Mouse (Mus musculus) hindbrain, embryonic 12.5 days (tissue): ENCODE measurements around the gene Ppip5k2. TPM values are rescaled to one million over a fixed set of nuclear protein-coding genes. Genes with fewer than 3 reads are reported as not detected.
"Not testable (repeated sequence)": the region's sequence is repeated elsewhere in the genome, so short reads cannot be mapped to it uniquely, and the experiment has no call there.

Experiments used
- ATAC-seq: fragments of 200-750 bp; cut with Nextera tagmentation; 2 replicates; pipeline ENCODE4 v1.8.0; 2017; ENCODE audit warnings: moderate TSS enrichment; ENCODE audit not compliant: low FRiP score
- H3K27ac ChIP-seq: fragments of 300-500 bp; sonication (generic); 2 replicates; pipeline ENCODE4 v1.5.1; 2016; ENCODE audit warnings: mild to moderate bottlenecking
- H3K27me3 ChIP-seq: fragments of 300-500 bp; sonication (generic); 2 replicates; pipeline ENCODE4 v1.6.1; 2016; ENCODE audit warnings: mild to moderate bottlenecking
- H3K36me3 ChIP-seq: fragments of 300-500 bp; sonication (generic); 2 replicates; pipeline ENCODE4 v1.6.1; 2016; ENCODE audit warnings: mild to moderate bottlenecking
- H3K4me1 ChIP-seq: fragments of 300-500 bp; sonication (generic); 2 replicates; pipeline ENCODE4 v1.6.1; 2016
- H3K4me2 ChIP-seq: fragments of 300-500 bp; sonication (generic); replicated peaks from 2 replicates; pipeline ENCODE4 v1.6.1; 2016; ENCODE audit warnings: mild to moderate bottlenecking
- H3K4me3 ChIP-seq: fragments of 300-500 bp; sonication (generic); 2 replicates; pipeline ENCODE4 v1.5.1; 2016; ENCODE audit warnings: mild to moderate bottlenecking
- H3K9ac ChIP-seq: fragments of 300-500 bp; sonication (generic); 2 replicates; pipeline ENCODE4 v1.6.1; 2016; ENCODE audit warnings: mild to moderate bottlenecking, moderate library complexity
- H3K9me3 ChIP-seq: fragments of 300-500 bp; sonication (generic); replicated peaks from 2 replicates; pipeline ENCODE4 v1.6.1; 2016; ENCODE audit warnings: mild to moderate bottlenecking
- WGBS: fragments of 180-500 bp; shearing (Covaris S2); methylation state at CpG from one replicate; pipeline ENCODE4 v1.1.7; 2016; 5-methylcytosine and 5-hydroxymethylcytosine counted together
- polyA plus RNA-seq: library from polyadenylated mRNA; unstranded; fragments of >200 nt; fragmentation: Nextera tagmentation; extraction: Ambion mirVana; gene quantifications from 2 replicates; pipeline ENCODE4 v1.2.1, GENCODE M21; 2016

Ppip5k2 gene
- polyA plus RNA-seq, 1 experiment from 2014 or later: 64.8 TPM

DNA sequence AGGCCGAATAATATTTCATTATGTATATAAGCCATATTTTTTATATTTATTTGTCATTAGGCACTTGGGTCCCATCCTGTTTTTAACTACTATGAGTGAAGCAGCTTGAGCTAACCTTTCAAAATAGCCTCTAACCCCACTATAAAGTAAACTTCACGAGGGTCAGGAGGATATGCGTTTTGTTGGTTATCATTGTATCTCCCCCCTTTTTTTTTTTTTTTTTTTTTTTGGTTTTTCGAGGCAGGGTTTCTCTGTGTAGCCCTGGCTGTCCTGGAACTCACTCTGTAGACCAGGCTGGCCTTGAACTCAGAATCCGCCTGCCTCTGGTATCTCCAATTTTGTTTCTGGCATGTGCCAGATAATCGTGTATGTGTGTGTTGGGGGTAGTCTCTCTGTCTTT, 3.2 kb upstream of the Ppip5k2 start:
- H3K9ac ChIP-seq: no peak overlapping the region
- no peak overlapping the region for H3K4me3 ChIP-seq
- no peak overlapping the region for H3K27ac ChIP-seq
- no peak overlapping the region for H3K4me2 ChIP-seq
- no peaks in the 10 kb centered on the region for H3K9me3 ChIP-seq
- no peaks in the 10 kb centered on the region for H3K36me3 ChIP-seq
- WGBS: 90% methylated on average over 6 of the region's 6 CpGs
- H3K27me3 ChIP-seq: no peaks in the 10 kb centered on the region
- ATAC-seq: no peak
- H3K4me1 ChIP-seq: peaks cover 7% of the 10 kb centered on the region

DNA sequence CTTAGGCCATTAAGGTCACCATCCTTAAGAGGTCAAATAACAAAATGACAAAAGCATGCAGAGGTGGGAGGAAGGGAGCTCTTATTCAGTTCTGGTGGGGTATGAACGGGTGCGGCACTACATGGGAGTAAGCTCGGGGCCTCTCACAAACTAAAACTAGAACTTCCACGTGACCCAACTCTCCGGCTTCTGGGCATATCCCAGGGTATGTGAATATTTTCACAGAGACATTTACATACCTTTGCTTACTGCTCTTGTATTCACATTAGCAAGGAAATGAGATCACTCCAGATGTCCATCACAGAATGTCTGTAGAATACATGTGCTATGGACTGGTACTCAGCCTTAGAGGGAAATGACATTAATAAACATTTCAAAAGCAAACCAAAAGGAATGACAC, 1.5 kb upstream of the Ppip5k2 start:
- no peak for ATAC-seq
- H3K9me3 ChIP-seq: no peaks in the 10 kb centered on the region
- no peak overlapping the region for H3K4me2 ChIP-seq
- 92% methylated on average over 5 of the region's 5 CpGs for WGBS
- no peak overlapping the region for H3K9ac ChIP-seq
- peaks cover 19% of the 10 kb centered on the region for H3K4me1 ChIP-seq
- no peaks in the 10 kb centered on the region for H3K27me3 ChIP-seq
- H3K4me3 ChIP-seq: no peak overlapping the region
- H3K36me3 ChIP-seq: no peaks in the 10 kb centered on the region
- no peak overlapping the region for H3K27ac ChIP-seq

DNA sequence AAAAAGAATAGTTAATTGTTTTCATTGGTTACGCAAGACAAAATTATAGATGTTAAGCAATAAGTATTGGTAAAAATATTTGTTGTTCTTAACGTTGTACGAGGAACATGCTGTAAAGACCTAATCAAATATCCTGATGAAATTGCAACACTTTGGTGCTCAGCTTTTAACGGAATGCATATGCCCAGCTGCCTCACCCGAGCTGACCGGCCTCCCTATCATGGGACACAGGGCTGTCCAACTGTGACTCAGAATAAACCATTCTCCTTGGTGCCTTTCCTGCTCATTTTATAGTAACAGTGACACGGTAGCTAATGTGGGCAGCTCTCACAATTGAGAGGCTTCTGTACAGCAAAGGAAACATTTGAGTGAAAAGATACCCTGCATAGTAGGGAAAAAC, 907 bp upstream of the Ppip5k2 start:
- Histone ChIP-seq H3K27ac (no peak overlapping the region), H3K9me3 (no peaks in the 10 kb centered on the region), H3K9ac (no peak overlapping the region), H3K27me3 (no peaks in the 10 kb centered on the region), H3K4me2 (peak overlapping the region; percentile 60), H3K4me1 (peaks cover 19% of the 10 kb centered on the region), H3K36me3 (no peaks in the 10 kb centered on the region), H3K4me3 (no peak overlapping the region)
- WGBS: 72% methylated on average over 7 of the region's 7 CpGs
- no peak for ATAC-seq

DNA sequence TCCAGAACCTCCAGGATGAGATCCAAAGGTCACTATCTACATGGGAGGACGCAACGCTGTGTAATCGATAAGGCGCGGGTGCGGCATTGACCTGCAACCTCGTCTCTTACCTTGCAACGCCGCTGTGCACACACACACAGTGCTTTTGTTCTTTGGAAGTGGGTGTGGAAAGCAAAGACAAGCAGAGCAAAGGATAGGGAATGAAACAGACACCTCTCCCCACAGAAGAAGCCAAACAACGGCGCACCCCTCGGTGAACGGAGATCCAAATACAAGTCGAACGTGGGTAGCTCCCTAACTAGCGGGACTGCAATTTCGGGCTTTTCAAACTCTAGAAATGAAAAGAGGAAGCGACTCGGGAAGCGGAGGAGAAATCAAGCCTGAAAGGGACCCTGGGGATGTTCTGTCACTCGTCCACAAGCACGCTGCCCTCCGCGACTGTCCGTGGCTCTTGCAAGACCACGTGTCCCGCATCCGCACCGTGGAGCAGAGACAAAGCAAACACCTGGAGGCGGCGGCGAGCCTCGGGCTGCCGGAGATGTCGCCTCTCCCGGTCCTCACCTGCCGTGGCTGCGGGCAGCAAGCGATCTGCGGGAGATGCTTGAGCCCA, 812 bp downstream of the Ppip5k2 start:
- peak overlapping the region; percentile 87 for H3K27ac ChIP-seq
- H3K9ac ChIP-seq: peak overlapping the region; percentile 92
- peaks cover 19% of the 10 kb centered on the region for H3K4me1 ChIP-seq
- under 1% methylated on average over 40 of the region's 40 CpGs for WGBS
- peak overlapping the region; percentile 66 for H3K4me2 ChIP-seq
- H3K27me3 ChIP-seq: no peaks in the 10 kb centered on the region
- H3K4me3 ChIP-seq: peak overlapping the region; percentile 85
- no peaks in the 10 kb centered on the region for H3K36me3 ChIP-seq
- H3K9me3 ChIP-seq: no peaks in the 10 kb centered on the region
- ATAC-seq: peak; percentile 79

DNA sequence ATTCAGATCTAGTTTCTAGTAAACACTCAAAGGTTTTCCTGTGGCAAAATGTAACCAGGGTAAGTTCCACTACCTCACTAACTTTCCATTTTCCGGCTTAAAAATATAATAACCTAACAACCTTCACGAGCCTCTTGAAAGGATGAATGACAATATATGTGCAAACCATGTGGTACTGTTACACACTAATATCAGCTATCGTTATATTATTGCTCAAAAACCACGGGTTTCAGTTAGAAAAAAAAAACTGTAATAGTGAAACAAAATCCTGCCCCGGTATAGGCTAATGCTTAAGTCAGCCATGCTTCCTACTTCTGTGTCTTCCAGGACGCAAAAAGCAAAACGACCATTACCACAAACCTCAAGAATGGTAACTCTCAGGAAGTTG, 1.3 kb downstream of the Ppip5k2 start:
- Histone ChIP-seq H3K4me2 (peak overlapping the region; percentile 66), H3K4me3 (peak overlapping the region; percentile 85), H3K36me3 (no peaks in the 10 kb centered on the region), H3K9me3 (no peaks in the 10 kb centered on the region), H3K4me1 (peaks cover 19% of the 10 kb centered on the region), H3K9ac (peak overlapping the region; percentile 92), H3K27ac (peak overlapping the region; percentile 87), H3K27me3 (no peaks in the 10 kb centered on the region)
- WGBS: 16% methylated on average over 7 of the region's 7 CpGs
- ATAC-seq: no peak

DNA sequence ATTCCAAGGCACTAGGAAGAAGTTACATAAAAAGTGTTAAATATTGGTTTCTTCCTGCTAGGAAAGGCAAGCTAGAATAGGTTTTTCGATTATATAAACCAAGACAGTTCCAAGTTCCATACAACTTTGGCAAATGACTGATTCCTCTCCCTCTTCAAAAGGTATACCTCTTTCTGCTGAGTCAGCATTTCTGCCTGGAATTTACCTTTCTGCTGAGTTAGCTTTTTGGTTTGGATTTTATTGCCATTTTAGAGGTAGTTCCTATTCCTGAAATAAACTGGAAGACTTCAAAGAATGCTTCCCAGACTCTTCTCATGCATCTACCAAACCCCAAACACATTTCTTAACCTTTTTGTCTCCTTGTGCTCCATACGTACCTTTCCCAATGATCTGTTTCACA, 2.1 kb downstream of the Ppip5k2 start:
- H3K4me1 ChIP-seq: peaks cover 19% of the 10 kb centered on the region
- WGBS: 91% methylated on average over 2 of the region's 2 CpGs
- H3K36me3 ChIP-seq: no peaks in the 10 kb centered on the region
- peak overlapping the region; percentile 66 for H3K4me2 ChIP-seq
- H3K9me3 ChIP-seq: no peaks in the 10 kb centered on the region
- H3K27me3 ChIP-seq: no peaks in the 10 kb centered on the region
- H3K27ac ChIP-seq: no peak overlapping the region
- peak overlapping the region; percentile 85; the same call in 1 of the 2 replicates for H3K4me3 ChIP-seq
- no peak overlapping the region for H3K9ac ChIP-seq
- ATAC-seq: no peak

DNA sequence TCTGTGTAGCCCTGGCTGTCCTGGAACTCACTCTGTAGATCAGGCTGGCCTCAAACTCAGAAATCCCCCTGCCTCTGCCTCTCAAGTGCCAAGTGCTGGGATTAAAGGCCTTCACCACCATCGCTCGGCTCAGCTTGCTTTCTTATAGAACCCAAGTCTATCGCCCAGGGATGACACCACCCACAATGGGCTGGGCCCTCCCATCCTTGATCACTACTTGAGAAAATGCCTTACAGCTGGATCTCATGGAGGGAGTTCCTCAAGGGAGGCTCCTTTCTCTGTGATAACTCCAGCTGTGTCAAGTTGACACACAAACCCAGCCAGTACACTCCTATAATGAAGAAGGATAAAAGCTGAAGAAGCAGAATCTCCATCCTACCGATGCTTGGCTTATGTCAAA, 4.5 kb downstream of the Ppip5k2 start:
- H3K36me3 ChIP-seq, ATAC-seq, H3K4me2 ChIP-seq, H3K27ac ChIP-seq, H3K9ac ChIP-seq, H3K4me3 ChIP-seq, H3K27me3 ChIP-seq, H3K9me3 ChIP-seq: not testable (repeated sequence)
- WGBS: 84% methylated on average over 4 of the region's 4 CpGs
- H3K4me1 ChIP-seq: peaks cover 15% of the 10 kb centered on the region

DNA sequence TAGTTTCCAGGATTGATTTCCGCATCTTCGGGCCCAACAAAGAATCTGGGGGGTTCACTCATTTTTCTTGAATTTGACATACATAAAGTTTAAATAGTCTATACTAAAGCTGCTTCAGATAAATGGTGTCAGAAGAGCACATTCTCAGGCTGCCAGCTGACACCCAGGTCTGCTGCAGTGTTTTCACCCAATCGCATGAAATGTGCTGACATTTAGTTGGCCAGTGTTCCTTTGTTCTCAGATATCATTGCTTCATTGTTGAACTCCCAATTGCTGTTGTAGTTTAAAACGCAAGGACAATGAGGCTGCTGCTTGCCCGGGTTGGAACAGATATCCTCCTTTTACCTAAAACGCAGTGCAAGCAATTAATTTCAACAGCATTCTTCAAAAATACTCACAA, 8.7 kb downstream of the Ppip5k2 start:
- 71% methylated on average over 6 of the region's 6 CpGs for WGBS
- ATAC-seq: no peak

DNA sequence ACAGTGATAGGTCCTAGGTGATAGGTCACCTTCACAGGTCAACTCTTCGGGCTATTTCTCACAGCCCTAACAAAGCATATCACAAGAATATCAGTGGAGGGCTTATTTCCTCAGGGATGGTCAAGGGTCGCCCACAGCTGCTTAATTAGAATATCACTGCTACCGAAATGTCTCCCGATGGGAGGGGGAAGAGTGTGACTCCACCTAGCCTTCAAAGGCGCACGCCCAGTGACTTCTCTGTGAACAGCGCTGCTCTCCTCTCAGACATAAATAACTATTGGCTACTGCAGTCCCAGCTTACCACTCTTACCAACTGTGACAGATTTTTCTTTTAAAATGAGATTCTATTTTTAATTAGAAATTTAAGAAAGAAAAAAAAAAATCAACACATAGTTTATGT, 9.6 kb downstream of the Ppip5k2 start:
- H3K9ac ChIP-seq: no peak overlapping the region
- peaks cover 8% of the 10 kb centered on the region for H3K36me3 ChIP-seq
- no peak overlapping the region for H3K27ac ChIP-seq
- H3K4me1 ChIP-seq: no peaks in the 10 kb centered on the region
- no peak for ATAC-seq
- no peak overlapping the region for H3K4me2 ChIP-seq
- no peak overlapping the region for H3K4me3 ChIP-seq
- H3K27me3 ChIP-seq: no peaks in the 10 kb centered on the region
- 75% methylated on average over 7 of the region's 7 CpGs for WGBS
- H3K9me3 ChIP-seq: no peaks in the 10 kb centered on the region

More for the DNA sequence above, 8.7 kb downstream of the Ppip5k2 start:
- H3K4me3 ChIP-seq: no peak overlapping the region
- no peak overlapping the region for H3K27ac ChIP-seq
- H3K9ac ChIP-seq: no peak overlapping the region
- no peaks in the 10 kb centered on the region for H3K27me3 ChIP-seq
- no peak overlapping the region for H3K4me2 ChIP-seq
- H3K36me3 ChIP-seq: 0 out of 2 replicates have a peak, but pooled peaks cover 6% of the 10 kb centered on the region
- no peaks in the 10 kb centered on the region for H3K4me1 ChIP-seq
- H3K9me3 ChIP-seq: no peaks in the 10 kb centered on the region

DNA sequence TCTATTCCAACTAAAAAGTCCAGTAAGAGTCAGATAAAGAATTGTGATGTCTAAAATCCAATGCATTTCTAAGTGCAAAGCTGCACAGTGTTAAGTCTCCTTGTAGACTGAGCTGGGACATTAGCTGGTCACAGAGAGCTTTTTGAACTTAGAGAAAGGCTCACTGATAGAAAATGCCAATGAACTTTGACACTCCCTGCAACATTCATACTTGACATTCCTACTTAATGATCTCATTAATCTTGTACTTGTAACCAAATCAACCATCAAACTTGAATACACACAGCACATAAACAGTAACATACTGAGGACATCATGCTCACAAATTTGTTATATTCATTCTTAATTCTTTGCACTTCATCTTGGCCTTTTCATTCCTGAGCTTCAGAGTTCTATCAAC, 10.4 kb downstream of the Ppip5k2 start:
- ATAC-seq: no peak
- no peaks in the 10 kb centered on the region for H3K27me3 ChIP-seq
- H3K4me1 ChIP-seq: no peaks in the 10 kb centered on the region
- H3K9ac ChIP-seq: no peak overlapping the region
- no peaks in the 10 kb centered on the region for H3K9me3 ChIP-seq
- H3K4me2 ChIP-seq: no peak overlapping the region
- no peak overlapping the region for H3K4me3 ChIP-seq
- no peak overlapping the region for H3K27ac ChIP-seq
- peaks cover 15% of the 10 kb centered on the region for H3K36me3 ChIP-seq

DNA sequence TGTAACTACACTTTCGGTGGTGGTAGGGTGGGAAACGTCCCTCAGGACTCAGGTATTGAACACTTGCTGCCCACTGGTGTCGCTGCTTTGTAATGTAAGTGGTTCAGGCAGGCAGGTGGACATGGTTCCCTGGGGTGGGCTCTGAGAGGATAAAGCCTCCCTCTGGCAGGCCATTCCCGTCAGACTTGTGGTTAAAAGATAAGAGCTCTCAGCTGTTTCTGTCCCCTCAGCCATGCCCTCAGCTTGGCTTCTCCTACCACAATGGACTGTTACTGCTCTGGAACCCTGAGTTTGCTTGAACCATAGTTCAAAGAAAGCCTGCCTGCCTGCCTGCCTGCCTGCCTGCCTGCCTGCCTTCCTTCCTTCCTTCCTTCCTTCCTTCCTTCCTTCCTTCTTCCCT, 15.8 kb downstream of the Ppip5k2 start:
- H3K36me3 ChIP-seq: peaks cover 32% of the 10 kb centered on the region
- no peak for ATAC-seq
- H3K4me2 ChIP-seq: no peak overlapping the region
- no peaks in the 10 kb centered on the region for H3K4me1 ChIP-seq
- no peak overlapping the region for H3K9ac ChIP-seq
- H3K9me3 ChIP-seq: no peaks in the 10 kb centered on the region
- no peaks in the 10 kb centered on the region for H3K27me3 ChIP-seq
- H3K27ac ChIP-seq: no peak overlapping the region
- no peak overlapping the region for H3K4me3 ChIP-seq
- 79% methylated on average over 4 of the region's 4 CpGs for WGBS

DNA sequence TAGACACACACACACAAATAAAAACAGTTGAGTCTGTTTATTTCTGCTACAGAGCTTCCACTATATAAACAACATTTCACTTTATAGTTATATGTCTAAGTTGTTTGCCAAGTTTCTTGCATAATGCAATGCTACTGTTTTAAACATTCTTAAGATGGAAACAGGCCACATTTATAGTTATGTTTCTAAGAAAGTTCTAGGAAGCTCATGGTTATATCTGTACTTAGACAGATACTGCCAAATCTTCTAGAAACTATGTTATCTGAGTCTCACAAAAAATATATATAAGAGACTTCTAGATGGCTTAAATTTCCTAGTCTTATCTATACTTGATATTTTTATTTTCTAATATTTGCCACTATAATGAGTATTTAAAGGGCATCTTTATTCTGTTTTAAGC, 17.0 kb downstream of the Ppip5k2 start:
- Histone ChIP-seq H3K4me3 (no peak overlapping the region), H3K9ac (no peak overlapping the region), H3K4me1 (no peaks in the 10 kb centered on the region), H3K36me3 (peaks cover 34% of the 10 kb centered on the region), H3K4me2 (no peak overlapping the region), H3K27ac (no peak overlapping the region), H3K27me3 (no peaks in the 10 kb centered on the region), H3K9me3 (no peaks in the 10 kb centered on the region)
- no peak for ATAC-seq

DNA sequence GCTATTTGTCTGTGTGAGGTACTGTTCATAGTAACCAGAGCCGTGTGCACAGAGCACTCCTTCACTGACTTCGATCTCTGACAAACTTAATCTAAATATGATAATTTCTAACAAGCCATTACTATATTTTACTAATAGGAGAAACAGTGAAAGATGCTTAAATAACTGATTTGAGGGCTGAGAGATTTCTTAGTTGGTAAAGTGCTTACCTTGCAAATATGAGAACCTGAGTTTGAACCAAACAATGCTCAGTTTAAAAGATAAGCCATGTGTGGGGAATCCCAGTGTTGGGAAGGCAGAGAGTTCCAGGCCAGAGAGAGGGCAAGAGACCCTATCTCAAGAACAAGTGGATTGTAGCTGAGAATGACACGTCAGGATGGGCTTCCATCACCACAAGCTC, 22.0 kb downstream of the Ppip5k2 start:
- peaks cover 39% of the 10 kb centered on the region for H3K36me3 ChIP-seq
- no peak overlapping the region for H3K4me3 ChIP-seq
- no peak for ATAC-seq
- no peaks in the 10 kb centered on the region for H3K27me3 ChIP-seq
- no peaks in the 10 kb centered on the region for H3K4me1 ChIP-seq
- H3K9me3 ChIP-seq: no peaks in the 10 kb centered on the region
- WGBS: 95% methylated on average over 3 of the region's 3 CpGs
- H3K27ac ChIP-seq: no peak overlapping the region
- H3K9ac ChIP-seq: no peak overlapping the region
- H3K4me2 ChIP-seq: no peak overlapping the region
